Mouse (Mus musculus) urinary bladder, adult 18-20 months (tissue): ENCODE measurements around the gene Vmn2r105.

Experiments used
- DNase-seq, 2 experiments: peaks; one replicate each; pipeline ENCODE4 v3.0.0; 2022; ENCODE audit warnings: low spot score in 2 of 2, mixed read lengths in 2 of 2

The Vmn2r105 gene

GRCm38 (mm10) chr17:20234952-20235351 lies at the start of gene Vmn2r105:
Vmn2r105 (minus strand) TSS chr17:20235052.
- DNase-seq = no peak

GRCm38 (mm10) chr17:20255522-20255921 lies 20.7 kb upstream of the Vmn2r105 start:
- no peak for DNase-seq

GRCm38 (mm10) chr17:20182997-20183396 lies 51.9 kb downstream of the Vmn2r105 start, which contains the start of gene Fpr-rs6:
Fpr-rs6 (minus strand) TSS chr17:20183097.
- DNase-seq = no peak
